Mouse (Mus musculus) urinary bladder, postnatal 14 days (tissue): ENCODE data around the gene Zfp384.

Experiments used
- DNase-seq: peaks from one replicate; pipeline ENCODE4 v3.0.0; 2021; ENCODE audit warnings: low spot score

Zfp384 gene

DNA sequence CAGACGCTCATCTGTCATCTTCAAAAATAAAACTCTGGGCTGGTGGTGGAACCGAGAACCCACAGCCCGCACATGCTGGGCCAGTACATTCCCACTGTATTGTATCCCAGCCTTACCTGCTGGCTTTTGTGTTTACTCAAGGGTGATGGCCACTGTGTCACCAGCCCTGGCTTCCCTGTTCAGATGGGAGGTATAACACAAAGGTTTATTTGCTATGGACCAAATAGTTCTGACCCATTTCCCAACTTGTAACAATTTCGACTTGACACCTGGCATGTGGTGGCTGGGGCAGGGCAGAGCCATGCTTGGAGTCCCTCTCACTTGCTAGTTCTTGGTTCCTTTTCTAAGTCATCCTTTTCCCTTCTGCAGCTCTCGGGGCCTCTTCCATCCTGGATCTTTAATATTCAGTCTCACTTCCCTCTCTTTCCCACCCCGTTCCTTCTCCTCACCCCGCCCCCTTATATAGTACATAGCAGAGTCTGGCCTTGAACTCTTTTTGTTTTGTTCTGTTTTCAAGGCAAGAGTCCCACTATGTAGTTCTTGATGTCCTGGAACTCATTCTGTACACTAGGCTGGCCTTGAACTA is 73.9 kb downstream of the Zfp384 start:
- no peak for DNase-seq

DNA sequence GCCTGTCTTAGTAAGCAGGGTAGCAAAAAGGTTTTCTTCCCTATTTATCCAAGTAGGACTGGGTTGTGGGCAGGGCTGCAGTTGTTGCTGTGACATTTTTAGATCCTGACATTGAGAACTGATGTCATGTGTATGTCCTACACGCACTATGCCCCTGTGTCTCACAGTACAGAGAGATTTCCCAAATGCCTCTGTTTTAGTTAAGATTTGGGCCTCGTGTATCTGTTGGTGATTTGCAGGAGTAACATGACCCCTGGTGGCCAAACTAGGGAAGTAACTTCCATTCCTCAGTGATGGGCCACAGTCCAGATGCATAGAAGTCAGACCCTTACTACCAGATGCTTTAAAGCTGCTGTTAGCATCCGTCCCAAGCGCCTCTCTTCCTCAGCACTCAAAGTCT is 75.5 kb downstream of the Zfp384 start:
- peak; percentile 64 for DNase-seq
